Mouse (Mus musculus): ENCODE measurements around the gene Purb.

DNA sequence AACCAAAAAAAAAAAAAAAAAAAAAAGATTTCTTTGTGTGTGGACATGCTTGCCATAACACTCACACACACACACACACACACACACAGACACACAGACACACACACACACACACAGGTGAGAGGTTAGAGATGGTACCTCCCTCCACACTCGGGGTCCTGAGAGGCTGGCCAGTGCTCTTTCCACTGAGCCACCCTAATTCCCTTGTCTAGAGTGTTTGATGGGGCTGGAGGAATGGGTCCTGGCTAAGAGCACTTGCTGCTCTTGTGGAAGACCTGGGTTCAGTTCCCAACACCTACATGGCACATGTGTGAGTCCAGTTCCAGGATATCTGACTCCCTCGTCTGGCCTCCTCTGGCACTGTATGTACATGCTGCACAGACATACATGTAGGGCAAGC lies 38.0 kb downstream of the Purb start:
- TF ChIP-seq GATA1 (IDR thresholded peaks at IDR 0.05; ENCODE audit: low read length) (no peak), TAL1 (IDR thresholded peaks at IDR 0.05; ENCODE audit: low read length) (no peak)
